Mouse (Mus musculus): ENCODE data around the gene Tsks.

Gene Tsks

DNA sequence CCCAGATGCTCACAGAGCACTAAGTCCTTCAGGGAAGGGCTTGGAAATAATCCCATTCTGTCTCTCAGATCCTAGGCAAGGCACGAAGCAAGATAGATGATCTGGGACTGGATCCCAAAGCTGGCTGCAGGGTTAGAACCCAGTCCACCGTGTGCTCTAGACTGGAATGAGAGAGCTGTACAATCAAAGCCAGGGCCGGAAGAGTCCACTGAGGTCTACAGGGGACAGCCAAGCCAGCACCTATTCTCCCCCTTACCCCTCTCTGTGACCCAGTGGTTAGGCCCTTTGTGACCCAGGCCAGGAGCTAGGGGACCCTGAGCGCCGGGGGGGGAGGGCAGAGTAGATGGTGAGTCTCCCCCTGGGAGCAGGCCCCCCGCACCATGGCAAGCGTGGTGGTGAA, at the start of gene Tsks:
Tsks (plus strand) TSS at position 301 of the 400 bp plus-strand sequence.
- DNase-seq = no peak

DNA sequence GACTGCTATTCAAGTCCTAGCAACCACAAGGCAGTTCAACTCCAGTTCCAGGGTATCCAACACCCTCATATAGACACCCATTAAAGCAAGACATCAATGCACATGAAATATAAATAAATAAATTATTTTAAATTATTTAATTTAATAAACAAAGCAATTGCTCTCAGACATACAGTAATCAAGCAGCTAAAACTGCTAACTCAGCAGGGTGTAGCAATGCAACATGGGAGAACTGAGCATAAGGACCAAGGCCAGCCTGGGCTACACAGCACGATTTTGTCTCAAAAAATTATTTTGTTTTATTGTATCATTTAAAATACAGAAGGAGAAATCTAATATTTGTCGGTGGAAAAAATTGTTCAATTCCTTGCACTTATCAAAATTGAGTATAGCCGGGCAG, 48.8 kb upstream of the Tsks start:
- DNase-seq = no peak

DNA sequence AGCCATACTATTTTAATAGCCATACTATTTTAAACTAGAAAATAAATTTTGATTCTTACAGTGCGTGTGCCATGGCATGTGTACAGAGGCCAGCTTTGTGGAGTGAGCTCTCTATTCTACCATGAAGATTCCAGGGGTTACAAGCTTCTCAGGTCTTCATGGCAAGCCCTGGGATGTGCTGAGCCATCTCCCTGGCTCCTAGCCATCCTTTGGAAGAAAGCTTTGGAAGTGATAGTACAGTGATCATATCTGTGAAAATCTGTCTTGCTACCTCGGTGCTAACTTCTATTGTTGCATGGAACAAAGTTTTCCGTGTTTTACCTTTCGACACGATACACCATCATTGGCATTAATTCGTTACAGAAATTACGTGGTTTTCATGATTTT, 47.8 kb upstream of the Tsks start:
- DNase-seq = no peak

DNA sequence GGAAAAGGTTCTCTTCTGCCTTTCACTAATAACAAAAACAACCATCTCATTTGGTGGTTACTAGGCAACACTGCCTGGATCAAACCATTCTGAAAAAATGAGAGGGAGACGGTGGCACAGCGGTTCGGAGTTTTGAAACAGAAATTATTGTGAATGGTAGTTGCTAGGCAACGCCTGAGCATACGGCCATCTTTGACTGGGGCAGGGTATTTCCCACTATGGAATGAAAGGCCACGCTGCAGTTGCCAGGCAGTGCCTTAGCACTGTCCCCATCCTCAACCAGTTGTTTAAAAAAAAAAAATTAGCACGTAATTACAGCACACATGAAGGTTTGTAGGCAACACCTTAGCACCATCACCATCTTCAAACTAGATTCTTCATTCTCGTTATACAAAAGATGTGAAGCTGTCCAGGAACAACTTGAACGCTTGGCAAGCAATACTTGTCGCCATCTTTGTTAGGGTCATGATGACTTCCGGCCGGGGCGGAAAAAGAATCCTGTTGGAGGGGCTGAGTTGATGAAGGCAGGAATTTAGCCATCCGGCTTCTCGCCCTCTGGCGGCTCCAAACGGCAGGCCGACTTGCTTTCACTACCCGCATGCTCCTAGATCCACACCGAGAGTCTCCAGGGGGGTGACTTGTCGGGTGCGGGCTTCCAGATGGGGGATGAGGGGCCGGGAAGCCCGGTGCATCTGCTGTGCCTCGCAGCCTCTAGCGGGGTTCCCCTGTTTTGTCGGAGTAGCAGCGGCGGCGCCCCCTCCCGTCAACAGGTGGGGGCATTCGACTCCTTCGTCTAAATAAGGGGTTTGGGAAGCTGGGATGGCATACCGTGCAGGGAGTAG, 47.2 kb upstream of the Tsks start, which contains the start of gene Fuz:
Fuz (plus strand) TSS at position 487 of the 842 bp plus-strand sequence.
- peak; percentile 93 to 95 for DNase-seq

DNA sequence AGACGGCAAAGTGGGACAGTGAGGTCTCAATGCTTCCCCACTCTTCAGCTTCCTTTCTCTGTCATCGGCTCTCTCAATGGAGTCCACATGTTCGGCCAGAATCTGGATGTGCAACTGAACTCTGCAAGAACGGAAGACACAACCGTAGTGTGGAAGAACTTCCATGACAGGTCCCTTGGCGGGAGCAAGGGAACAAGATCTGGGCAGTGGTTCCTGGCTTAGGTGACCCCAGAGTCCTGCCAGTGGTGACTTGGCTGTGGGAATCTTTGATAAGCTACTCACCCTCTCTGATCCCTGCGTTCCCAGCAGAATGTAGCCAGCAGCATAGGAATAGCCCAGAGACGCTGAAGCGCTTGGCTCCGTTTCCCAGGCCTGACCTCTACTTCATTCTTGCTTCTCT, 46.5 kb upstream of the Tsks start:
- DNase-seq = no peak

DNA sequence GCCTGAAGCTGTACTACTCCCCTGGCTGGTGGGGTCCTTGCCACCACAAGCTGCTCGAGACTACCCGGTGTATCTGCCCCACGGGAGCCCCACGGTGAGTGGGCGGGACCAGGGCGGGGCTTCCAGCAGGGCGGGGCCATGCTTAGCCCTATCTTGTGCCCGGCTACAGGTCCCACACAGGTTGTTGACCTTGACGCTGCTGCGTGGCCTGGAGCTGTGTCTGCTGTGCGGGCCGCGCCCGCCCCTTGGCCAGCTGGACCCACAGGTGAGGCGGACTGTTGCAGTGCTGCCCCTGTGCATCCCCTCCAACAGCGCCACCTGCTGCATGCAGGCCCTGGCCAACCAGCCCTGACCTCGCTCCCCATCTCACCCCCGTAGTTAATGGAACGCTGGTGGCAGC, 44.4 kb upstream of the Tsks start:
- DNase-seq = peak; percentile 45 to 56

DNA sequence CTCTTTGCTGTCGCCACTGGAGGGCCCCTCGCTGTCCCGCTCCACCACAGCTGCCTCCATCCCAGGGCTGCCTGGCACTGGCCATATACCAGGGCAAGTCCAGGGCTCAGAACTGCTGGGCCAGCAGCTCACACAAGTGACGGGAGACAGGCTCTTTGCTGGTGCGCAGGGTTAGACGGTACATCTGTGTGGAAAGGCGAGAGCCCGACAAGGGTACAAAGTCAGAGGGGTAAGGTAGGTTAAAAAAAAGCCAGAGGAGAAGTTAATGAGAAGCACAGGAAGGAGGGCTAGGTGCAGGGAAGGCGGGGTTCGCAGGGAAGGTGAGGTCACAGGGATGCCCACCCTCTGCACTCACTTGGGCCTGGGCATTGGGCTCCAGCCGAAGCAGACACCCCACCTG, 42.4 kb upstream of the Tsks start:
- no peak for DNase-seq

DNA sequence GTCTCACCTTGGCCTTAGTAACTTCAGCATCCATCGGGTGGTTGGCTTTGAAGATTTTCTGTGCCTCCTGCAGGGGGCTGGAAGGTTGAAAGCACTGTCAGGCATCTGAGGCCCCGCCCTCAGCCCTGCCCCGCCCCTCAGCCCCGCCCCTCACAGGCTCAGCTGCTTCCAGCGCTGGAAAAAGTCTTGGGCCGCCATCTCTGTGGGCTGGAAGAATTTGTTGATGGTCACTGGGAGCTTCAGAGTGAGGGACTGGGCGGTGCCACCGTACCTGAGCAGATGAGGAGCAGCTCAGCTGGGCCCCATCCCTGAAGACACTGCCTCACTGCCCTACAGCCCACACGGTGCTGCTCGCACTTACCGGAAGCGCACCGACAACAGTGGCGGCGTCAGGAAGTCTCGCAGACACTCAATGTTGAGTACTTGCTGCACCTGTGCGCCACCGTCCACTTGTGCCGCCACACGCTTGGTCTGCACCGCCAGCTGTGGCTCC, 41.7 kb upstream of the Tsks start:
- peak; percentile 60 to 67 for DNase-seq

DNA sequence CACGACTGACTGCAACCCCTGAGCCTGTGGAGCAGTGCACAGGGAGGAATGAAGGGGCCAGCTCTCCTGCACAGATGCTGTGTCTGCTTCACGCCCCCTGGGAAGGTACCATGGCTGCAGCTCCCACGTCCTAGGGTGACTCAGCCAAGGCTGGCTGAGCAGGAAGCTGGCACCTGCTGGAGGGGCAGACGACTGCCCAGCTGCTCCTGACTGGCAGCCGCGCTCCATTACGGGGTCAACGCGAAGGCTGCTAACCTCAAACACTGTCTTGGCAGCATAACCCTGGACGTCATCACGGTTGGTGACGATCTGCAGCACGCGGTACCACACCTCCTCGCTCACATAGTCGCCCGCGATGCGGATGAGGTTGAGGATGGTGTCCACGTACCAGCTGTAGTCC, 37.6 kb upstream of the Tsks start:
- DNase-seq = peak in 1 of 2 experiments; percentile 21

DNA sequence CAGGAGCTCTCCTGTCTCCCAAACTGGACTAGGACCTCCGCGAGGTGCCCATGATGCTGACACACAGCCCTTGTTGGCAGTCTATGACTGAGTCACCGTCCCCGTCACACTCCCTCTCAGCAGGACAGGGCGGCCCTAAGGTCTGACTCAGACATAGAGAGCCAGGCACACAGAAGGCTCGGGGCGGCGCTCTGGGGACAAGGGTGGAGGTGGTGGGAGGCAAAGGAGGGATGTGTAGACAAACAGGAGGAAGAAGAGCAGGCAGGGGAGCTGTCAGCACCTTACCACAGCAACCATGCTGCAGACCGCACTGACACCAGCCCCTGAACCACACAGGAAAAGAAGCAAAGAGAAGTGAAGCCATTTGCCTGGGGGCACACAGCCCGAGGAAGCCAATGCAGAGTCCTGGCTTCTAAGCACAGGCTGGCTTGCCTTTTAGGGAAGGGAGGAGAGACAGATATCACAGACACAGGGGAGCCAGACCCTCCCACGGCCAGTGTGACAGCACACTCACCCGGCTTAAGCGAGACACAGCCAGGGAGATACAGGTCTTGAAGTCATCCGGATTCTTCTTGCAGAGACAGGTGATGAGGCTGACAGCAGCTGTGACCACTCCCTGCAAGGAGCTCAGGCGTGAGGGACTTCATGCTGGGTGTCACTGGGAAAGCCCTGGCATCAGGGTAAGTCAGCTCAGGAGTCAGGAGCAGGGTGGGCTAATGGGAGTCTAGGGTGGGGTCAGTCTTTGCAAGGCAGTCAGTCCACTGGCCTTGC, 34.1 kb upstream of the Tsks start:
- DNase-seq = peak in 1 of 2 experiments; percentile 26

DNA sequence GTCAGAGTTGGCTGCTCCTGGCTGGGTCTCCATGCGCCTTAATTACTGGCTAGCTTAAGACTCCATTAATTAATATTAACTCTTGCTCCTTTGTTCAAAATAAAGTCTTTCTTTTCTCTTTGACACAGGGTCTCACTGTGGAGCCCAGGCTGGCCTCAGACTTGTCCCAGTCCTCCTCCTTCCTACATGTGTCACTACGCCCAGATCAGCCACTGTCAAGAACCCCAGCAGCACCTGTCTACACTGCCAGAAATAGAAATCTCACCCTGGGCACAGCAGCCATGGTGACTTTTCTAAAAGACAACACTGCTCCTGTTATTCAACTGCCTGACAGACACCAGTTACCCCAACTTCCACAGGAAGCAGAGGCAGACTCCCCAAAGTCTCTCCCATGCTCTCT, 28.6 kb upstream of the Tsks start:
- DNase-seq = no peak

DNA sequence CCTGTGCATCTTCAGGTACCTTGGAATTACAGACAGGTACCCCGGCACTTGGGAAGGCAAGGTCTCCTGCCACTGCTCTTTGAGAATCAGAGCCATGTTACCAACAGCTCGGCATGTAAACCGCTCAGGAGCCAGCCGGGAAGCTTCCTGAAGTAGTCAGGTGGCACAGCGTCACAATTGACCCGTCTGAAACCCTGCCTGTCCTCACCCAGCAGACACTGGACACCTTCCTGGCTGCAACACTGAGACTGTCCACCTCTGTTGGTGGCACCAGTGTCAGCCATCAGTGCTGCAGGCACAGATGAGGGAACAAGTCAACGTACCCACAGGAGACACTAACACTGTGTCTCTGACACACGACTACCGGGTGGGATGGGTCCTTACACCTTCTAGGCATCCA, 27.7 kb upstream of the Tsks start:
- DNase-seq = no peak

DNA sequence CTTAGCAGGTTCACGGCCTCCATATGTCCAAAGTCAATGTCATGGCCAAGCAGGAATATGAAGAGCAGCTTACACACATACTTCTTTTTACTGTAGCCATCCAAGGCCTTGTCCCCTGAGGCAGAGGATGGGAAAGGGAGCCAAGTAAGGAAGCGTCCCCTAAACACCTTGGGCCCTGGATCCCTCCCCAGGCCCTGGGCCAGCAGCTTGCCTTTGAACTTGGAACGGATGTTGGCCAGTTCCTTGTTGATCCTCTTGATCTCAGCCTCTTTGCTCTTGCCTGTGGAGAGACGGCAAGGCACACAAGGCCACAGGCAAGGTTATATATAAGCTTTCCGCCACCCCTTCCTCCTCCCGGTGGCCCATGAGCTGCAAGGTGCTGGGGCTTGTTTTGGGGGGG, 26.8 kb upstream of the Tsks start:
- DNase-seq = peak in 1 of 2 experiments; percentile 39

DNA sequence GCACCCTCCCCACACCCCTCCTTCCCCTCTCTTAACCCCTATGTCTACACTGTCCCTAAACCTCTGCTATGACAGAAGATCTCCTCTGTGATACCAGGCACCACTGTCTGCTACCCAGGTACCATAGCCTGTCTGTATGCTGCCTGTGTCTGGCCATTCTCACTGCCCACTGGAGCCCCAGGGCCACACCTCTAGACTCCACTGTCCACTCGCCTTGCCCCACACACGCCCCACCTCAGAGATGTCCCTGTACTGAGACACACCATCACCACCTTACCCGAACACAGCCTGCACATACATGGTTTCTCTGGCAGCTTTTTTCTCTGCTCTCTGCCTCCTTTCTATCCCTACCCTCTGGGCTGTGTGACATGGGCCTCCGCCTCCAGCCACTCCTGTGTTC, 26.1 kb upstream of the Tsks start:
- DNase-seq = no peak

DNA sequence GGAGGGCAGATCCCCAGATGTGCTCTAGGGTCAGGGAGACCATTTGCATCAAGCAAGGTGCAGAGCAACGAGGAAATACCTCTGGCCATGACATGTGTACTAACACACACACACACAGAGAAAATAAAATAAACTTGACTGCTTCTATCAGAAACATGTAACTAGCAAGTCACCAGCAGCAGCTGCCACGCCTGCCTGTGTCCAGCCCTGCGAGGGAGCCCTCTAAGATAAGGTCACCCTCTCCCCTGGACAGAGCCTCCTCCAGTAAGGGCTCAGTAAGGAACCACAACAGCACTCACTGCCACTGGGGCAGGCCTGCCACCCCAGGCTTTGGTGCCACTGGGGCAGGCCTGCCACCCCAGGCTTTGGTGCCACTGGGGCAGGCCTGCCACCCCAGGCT, 24.8 kb upstream of the Tsks start:
- no peak for DNase-seq

DNA sequence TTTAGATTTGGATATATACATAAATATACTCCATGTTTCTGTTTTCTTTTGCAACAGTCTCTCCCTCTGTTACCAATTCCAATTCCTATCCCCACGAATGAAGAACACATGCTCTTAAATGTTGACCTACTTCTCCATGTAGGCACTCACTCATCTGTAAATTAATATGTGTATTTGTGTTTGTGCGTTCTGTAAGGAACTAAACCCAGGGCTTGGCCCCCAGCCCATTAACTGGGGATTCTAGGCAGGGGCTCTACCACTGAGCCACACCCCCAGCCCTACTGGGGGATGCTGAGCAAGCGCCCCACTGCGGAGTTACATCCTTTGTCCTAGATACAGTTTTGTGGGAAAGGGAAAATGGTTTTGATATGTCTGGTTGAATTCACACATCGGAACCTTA, 23.9 kb upstream of the Tsks start:
- DNase-seq = no peak

DNA sequence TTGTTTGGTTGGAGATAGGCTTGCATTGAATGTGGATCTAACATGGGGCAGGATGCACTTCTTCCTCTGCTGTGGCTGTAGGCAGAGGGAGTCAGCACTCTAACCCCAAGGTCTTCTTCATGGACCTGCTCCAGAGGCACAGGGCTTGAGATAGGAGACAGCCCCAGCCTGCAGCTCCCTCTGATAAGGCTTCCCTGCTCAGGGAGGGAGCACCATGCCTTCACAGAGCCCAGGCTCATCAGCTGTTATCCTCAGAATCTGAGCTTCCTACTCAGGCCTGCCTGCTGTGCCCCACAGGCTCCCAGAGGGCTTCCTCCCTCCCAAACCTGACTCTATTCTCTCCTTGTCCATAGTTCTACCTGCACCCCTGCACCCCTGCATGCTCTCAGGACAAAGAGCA, 20.5 kb upstream of the Tsks start:
- DNase-seq = no peak

DNA sequence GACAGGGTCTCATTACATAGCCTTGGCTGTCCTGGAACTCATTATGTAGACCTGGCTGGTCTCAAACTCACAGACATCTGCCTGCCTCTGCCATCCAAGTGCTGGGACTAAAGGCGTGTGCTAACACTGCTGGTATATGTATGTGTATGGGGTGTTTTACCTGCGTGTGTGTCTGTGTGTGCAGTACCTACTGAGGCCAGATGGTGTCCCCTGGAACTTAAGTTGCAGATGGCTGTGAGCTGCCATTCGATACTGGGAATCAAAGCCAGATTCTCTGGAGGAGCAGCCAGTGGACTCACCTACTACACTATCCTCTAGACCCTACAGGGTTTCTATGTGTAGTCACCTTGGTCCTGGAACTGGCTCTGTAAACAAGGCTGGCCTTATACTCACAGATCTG, 17.5 kb upstream of the Tsks start:
- peak in 1 of 2 experiments; percentile 56 for DNase-seq

DNA sequence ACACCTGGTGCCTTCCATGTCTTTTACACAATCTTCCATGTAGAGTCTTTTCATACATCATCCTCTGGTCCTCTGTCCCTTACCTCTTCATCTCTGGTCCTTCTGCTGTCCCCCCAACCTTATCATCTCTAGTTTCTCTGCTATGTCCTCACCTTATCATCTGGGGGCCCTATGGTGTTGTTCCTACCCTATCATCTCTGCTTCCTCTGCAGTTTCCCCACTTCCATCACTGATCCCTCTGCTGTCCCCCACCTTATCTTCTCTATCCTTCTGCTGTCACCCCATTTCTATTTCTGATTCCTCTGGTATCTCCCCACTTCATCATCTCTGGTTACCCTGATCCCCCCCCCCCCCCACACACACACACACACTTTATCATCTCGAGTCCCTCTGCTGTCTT, 14.4 kb upstream of the Tsks start:
- no peak for DNase-seq

DNA sequence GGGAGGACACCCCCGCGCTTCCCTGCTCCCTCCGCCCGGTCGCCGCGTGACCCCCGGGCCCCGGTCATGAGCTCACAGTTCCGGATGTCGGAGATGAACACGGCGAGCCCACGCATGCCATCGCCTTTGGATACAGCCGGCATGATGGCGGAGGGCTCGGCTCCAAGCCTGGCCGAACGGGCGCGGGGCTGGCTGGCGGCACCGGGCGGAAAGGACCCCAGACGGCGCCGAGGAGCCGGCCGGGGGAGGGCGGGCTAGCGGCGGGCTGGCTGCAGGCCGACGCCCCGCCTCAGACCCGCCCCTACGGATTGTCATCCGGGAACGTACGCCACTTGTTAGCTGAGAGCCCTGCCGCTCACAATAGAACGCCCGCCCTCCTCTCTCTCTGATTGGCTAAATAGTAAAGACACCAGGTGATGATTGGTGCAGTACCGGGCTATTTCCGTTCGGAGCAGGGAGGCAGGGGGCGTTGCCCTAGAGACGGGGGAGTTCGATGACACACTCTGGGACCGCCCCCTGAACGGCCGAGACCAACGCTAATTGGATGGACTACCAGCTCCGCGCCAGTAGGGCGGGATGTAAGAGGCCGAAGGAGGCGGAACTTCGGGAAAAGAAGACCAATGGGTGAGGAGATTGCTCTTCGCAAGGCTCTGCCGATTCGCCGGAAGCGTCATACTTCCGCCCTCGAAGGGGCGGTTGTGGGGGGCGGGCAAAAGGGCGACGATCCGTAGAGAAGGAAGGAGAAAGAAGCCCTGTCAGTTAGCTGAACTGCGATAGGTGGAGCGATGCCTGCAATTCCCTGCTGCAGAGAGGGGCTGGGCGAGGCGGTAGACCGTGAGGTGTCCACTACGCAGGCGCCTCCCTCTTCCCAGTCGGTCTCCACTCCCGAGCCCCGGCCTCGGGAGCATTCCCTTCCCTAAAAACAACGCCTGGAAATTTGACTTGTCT, 13.5 kb upstream of the Tsks start, which contains the start of gene Ap2a1:
Ap2a1 (minus strand) TSS at position 293 of the 948 bp plus-strand sequence.
- peak; percentile 100 for DNase-seq

DNA sequence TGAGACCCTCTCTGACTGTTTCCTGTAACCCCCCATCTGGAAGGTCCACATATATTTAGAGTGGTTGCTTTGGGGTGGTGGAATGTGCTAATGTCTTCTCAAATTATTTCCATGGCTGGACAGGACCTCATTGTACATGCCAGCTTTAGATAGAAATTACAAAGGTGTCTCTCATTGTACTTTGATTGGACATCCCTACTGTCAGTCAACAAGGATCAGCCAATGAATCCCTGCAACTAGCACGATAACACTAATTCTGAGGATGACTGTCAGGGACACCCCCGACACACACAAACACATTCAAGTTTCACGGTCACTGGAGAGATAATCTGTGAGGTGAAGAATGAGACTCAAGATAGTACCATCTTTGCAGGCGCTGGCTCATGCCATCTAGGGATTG, 4.3 kb upstream of the Tsks start:
- no peak for DNase-seq

DNA sequence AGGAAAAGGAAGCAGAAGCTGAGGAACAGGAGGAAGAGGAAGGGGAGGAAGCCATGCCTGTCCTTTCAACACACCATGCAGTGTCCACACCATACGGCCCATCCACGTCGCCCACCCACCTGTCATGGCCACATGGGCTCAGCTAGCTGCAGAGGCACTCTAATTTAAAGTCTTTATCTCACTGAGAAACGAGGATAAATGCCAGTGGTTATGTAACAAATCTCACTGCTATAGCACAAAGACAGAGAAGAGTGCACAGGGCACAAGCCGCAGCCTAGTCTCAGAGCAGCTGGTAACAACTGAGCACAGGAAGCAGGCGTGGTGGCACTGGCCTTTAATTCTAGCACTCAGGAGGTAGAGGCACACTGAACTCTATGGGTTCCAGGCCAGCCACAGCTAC, 6.9 kb downstream of the Tsks start:
- DNase-seq = no peak

DNA sequence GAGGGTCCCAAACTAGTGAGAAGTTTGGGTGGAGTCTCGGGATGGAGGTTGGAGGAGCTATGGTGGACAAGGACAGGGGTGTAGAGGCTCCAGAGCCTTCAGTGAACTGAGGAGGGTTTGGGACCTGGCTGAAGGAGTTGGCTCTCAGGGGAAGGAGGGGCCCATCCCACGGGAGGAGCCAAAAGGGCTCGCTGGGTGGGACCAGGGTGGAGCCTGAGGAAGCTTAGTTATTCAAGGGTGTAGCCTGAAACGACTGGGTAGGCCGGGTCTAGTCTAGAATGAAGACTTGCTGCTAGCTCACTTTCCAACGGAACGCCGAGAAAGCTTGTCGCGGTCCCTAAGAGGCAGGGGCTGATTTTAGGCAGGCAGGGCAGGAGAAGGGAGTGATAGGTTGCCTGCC, 9.0 kb downstream of the Tsks start:
- peak; percentile 84 to 88 for DNase-seq
